Mouse (Mus musculus) midbrain, embryonic 14.5 days (tissue): ENCODE measurements around the gene Cd63. TPM values are rescaled to one million over a fixed set of nuclear protein-coding genes. Genes with fewer than 3 reads are reported as not detected.

Experiments used
- ATAC-seq: fragments of 200-750 bp; cut with Nextera tagmentation; 2 replicates; pipeline ENCODE4 v1.8.0; 2017; ENCODE audit warnings: moderate number of reproducible peaks, moderate library complexity; ENCODE audit not compliant: low FRiP score, low TSS enrichment
- DNase-seq: peaks from one replicate; pipeline ENCODE4 v3.0.0-alpha.2; 2015
- H3K27ac ChIP-seq: fragments of 300-500 bp; sonication (generic); replicated peaks from 2 replicates; pipeline ENCODE4 v1.5.1; 2014; ENCODE audit warnings: mild to moderate bottlenecking, low read depth, low read length, moderate library complexity
- H3K27me3 ChIP-seq: fragments of 300-500 bp; sonication (generic); 2 replicates; pipeline ENCODE4 v1.6.1; 2014; ENCODE audit warnings: low read length, control low read depth, mixed read lengths; ENCODE audit not compliant: control insufficient read depth, insufficient read depth
- H3K36me3 ChIP-seq: fragments of 300-500 bp; sonication (generic); 2 replicates; pipeline ENCODE4 v1.6.1; 2014; ENCODE audit warnings: low read length, control low read depth; ENCODE audit not compliant: control insufficient read depth, insufficient read depth
- H3K4me1 ChIP-seq: fragments of 300-500 bp; sonication (generic); 2 replicates; pipeline ENCODE4 v1.6.1; 2014; ENCODE audit warnings: mild to moderate bottlenecking, antibody characterized with exemption, low read length, control low read depth; ENCODE audit not compliant: control insufficient read depth, insufficient read depth
- H3K4me2 ChIP-seq: fragments of 300-500 bp; sonication (generic); 2 replicates; pipeline ENCODE4 v1.6.1; 2014; ENCODE audit warnings: mild to moderate bottlenecking, low read length, moderate library complexity
- H3K4me3 ChIP-seq: fragments of 300-500 bp; sonication (generic); replicated peaks from 2 replicates; pipeline ENCODE4 v1.5.1; 2014; ENCODE audit warnings: low read depth, low read length
- H3K9ac ChIP-seq: fragments of 300-500 bp; sonication (generic); replicated peaks from 2 replicates; pipeline ENCODE4 v1.6.1; 2014; ENCODE audit warnings: mild to moderate bottlenecking, low read length, moderate library complexity
- H3K9me3 ChIP-seq: fragments of 300-500 bp; sonication (generic); 2 replicates; pipeline ENCODE4 v1.6.1; 2016; ENCODE audit warnings: low read length, control low read depth, mixed read lengths; ENCODE audit not compliant: control insufficient read depth
- WGBS: fragments of 180-500 bp; shearing (Covaris S2); extraction: QIAGEN DNeasy Blood & Tissue Kit; methylation state at CpG from one replicate; pipeline ENCODE4 v1.1.7; 2014; 5-methylcytosine and 5-hydroxymethylcytosine counted together
- polyA plus RNA-seq: library from polyadenylated mRNA; unstranded; fragments of >200 nt; fragmentation: Nextera tagmentation; extraction: Ambion mirVana; gene quantifications from 2 replicates; pipeline ENCODE4 v1.2.1, GENCODE M21; 2014

Gene Cd63
- 120 and 138 TPM in 2 replicates for polyA plus RNA-seq

DNA sequence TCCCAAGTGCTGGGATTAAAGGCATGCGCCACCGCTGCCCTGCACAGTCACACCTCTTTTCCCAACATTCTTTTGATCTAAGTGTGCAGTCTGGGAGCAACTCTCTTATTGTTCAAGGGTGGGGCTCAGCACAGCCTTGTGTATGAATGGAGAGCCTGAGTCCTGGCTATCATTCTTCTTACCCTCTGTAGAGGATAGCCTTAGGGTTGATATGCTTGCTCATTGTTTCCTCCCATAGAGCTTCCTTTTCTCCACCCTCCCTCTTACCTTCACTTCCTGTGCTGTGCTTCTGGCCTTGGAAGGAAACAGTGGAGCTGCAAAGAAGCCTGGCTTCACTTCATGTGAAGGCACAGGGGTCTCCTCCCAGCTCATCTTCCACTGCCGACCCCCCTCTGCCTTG lies at the start of gene Cd63:
Cd63 (plus strand) TSS at position 292 of the 400 bp plus-strand sequence.
- H3K4me2 ChIP-seq: no peak within 1 kb of the TSS
- no peak for ATAC-seq
- WGBS: 85% methylated on average over 3 of the region's 3 CpGs
- no peaks in the 10 kb centered on the region for H3K4me1 ChIP-seq
- no peak within 1 kb of the TSS for H3K27ac ChIP-seq
- H3K27me3 ChIP-seq: peaks cover 11% of the 10 kb centered on the region
- no peak within 1 kb of the TSS for H3K4me3 ChIP-seq
- no peak for DNase-seq
- H3K9me3 ChIP-seq: no peaks in the 10 kb centered on the region
- no peak within 1 kb of the TSS for H3K9ac ChIP-seq
- H3K36me3 ChIP-seq: no peaks in the 10 kb centered on the region

DNA sequence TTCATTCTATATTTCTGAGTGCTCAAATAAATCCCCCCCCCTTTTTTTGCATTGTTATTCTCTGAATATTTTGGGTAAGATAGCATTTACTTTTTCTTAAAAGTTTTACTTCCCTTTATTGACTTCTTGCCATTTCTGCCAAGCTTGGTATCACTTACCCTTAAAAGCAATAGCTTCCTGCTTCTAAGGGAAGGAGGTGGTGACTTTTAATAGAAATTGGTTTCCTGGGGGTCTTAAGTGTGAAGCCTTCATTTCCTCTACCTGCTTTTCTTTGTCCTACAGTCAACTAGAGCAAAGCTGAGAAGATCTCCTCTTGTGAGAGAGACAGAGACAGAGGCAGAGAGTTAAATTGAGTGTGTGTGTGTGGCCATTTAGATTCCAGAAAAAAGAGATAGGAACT lies 39.6 kb upstream of the Cd63 start:
- Histone ChIP-seq H3K27ac (no peak overlapping the region), H3K36me3 (peaks cover 44% of the 10 kb centered on the region), H3K4me2 (no peak overlapping the region), H3K4me1 (no peaks in the 10 kb centered on the region), H3K4me3 (no peak overlapping the region), H3K9ac (no peak overlapping the region), H3K27me3 (no peaks in the 10 kb centered on the region), H3K9me3 (no peaks in the 10 kb centered on the region)
- ATAC-seq (no peak), DNase-seq (no peak)

DNA sequence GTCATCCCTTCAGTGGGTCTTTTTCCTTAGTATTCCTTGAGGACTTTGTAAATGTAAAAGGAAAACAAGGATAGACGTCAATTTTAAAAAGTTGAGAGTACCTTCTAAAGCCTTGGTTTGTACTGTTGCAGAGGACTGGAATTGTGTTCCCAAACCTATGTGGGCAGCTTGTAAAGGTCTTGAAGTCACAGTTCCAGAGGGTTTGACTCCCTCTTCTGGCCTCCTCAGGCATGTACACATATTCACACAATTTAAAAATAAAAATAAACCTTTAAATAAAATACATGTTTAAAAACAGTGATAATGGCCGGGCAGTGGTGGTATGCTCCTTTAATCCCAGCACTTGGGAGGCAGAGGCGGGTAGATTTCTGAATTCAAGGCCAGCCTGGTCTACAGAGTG lies 34.7 kb upstream of the Cd63 start:
- WGBS: 90% methylated on average over 3 of the region's 3 CpGs
- no peaks in the 10 kb centered on the region for H3K27me3 ChIP-seq
- DNase-seq: no peak
- H3K27ac ChIP-seq: no peak overlapping the region
- H3K4me2 ChIP-seq: no peak overlapping the region
- no peaks in the 10 kb centered on the region for H3K9me3 ChIP-seq
- ATAC-seq: no peak
- no peak overlapping the region for H3K4me3 ChIP-seq
- no peaks in the 10 kb centered on the region for H3K4me1 ChIP-seq
- peaks cover 42% of the 10 kb centered on the region for H3K36me3 ChIP-seq
- H3K9ac ChIP-seq: no peak overlapping the region

DNA sequence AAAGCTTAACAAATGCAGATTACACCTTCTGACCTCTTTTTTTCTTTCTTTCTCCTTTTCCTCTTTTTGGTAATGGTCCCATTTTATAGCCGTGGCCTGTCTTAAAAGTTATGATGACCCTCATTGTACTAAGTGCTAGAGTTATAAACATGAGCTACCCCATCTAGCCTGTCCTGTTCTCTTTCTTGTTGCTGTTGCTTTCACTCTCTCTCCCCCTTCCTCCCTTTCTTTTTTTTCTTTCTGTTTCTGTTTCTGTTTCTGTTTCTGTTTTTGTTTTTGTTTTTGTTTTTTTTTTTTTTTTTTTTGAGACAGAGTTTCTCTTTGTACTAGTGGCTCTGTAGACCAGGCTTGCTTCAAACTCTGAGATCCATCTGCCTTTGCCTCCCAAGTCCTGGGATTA lies 34.3 kb upstream of the Cd63 start:
- no peaks in the 10 kb centered on the region for H3K4me1 ChIP-seq
- no peak overlapping the region for H3K4me2 ChIP-seq
- ATAC-seq (no peak), DNase-seq (no peak)
- no peak overlapping the region for H3K4me3 ChIP-seq
- no peaks in the 10 kb centered on the region for H3K9me3 ChIP-seq
- H3K27me3 ChIP-seq: no peaks in the 10 kb centered on the region
- WGBS: 95% methylated on average over 1 of the region's 1 CpGs
- peaks cover 44% of the 10 kb centered on the region for H3K36me3 ChIP-seq
- no peak overlapping the region for H3K9ac ChIP-seq
- H3K27ac ChIP-seq: no peak overlapping the region

DNA sequence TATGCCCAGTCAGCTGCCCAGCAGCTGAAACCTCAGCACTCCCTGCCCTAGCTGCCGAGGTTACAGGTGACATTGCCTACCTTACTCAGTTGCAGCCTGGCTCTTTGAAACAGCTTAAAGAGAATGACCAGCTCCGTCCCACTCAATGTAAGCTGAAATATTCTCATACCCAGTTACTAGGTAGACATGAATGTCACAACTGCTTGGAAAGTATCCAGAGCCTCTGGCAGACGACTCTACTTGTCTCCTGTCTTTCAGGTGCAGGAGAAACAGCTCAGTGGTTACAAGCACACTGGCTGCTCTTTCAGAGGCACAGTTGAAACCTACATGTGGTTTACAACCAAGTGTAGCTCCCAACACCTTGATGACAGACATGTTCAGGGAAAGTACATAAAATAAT lies 30.4 kb upstream of the Cd63 start:
- no peaks in the 10 kb centered on the region for H3K27me3 ChIP-seq
- no peaks in the 10 kb centered on the region for H3K4me1 ChIP-seq
- no peaks in the 10 kb centered on the region for H3K9me3 ChIP-seq
- H3K9ac ChIP-seq: no peak overlapping the region
- peaks cover 58% of the 10 kb centered on the region for H3K36me3 ChIP-seq
- DNase-seq: no peak
- no peak overlapping the region for H3K4me3 ChIP-seq
- no peak overlapping the region for H3K4me2 ChIP-seq
- WGBS: 91% methylated on average over 3 of the region's 3 CpGs
- ATAC-seq: no peak
- H3K27ac ChIP-seq: no peak overlapping the region

DNA sequence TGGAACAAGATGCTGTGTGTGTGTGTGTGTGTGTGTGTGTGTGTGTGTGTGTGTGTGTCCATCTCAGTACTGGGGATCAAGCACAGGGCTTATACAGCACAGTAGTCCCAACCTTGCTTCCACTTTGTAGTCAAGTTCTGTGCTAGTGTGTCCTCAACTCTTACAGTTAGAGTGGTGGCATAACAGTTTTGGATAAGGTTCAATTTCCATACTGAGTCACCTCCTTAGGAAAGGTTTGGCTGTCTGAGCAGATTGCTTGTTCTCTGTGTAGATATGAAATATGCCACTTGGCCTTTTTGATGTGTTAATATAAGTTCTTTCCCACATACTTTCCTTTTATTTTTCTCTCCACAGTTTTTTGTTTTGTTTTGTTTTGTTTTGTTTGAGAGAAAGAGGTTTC lies 22.5 kb upstream of the Cd63 start:
- Histone ChIP-seq H3K4me1 (no peaks in the 10 kb centered on the region), H3K27me3 (no peaks in the 10 kb centered on the region), H3K36me3 (peaks cover 36% of the 10 kb centered on the region), H3K4me3 (no peak overlapping the region), H3K9ac (no peak overlapping the region), H3K9me3 (no peaks in the 10 kb centered on the region), H3K4me2 (no peak overlapping the region), H3K27ac (no peak overlapping the region)
- ATAC-seq (no peak), DNase-seq (no peak)

DNA sequence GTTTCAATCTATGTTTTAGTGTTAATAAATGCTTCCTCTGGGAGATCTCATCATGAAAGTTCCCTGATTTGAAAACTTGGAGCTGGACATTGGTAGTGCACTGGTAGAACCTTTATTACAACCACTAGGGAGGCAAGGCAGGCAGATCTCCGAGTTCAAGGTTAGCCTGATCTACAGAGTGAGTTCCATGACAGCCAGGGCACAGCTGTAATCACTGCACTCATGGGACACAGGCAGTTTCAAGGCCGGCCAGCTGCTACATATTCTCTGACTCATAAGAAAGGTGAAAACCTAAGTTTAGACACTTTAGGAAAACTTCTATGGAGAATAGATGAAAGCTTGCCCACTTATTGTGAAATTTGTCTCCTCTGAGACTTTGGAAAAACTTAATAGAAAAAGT lies 22.0 kb upstream of the Cd63 start:
- H3K9me3 ChIP-seq: no peaks in the 10 kb centered on the region
- peaks cover 36% of the 10 kb centered on the region for H3K36me3 ChIP-seq
- H3K27ac ChIP-seq: no peak overlapping the region
- no peaks in the 10 kb centered on the region for H3K4me1 ChIP-seq
- no peaks in the 10 kb centered on the region for H3K27me3 ChIP-seq
- ATAC-seq (no peak), DNase-seq (no peak)
- H3K4me2 ChIP-seq: no peak overlapping the region
- no peak overlapping the region for H3K9ac ChIP-seq
- no peak overlapping the region for H3K4me3 ChIP-seq
- WGBS: 85% methylated on average over 2 of the region's 2 CpGs

DNA sequence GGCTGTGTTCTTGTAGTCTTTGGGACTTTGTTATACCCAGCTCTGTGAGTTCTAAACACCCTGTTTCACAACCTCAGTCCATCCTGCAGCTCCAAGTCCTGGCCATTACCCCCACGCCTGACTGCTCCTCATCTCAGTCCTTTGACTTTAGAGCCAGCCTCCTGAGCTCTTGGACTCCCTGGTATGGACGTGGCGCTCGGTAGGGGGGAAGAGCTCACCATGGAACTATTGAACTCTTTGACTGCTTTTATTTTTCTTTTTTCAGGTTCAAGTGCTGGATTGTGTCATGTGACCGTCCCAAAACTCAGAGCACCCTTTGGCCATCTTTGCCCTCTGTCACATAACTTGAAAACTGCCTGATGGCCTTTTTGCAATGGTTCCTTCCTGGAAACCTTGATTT lies 18.7 kb upstream of the Cd63 start:
- DNase-seq: no peak

DNA sequence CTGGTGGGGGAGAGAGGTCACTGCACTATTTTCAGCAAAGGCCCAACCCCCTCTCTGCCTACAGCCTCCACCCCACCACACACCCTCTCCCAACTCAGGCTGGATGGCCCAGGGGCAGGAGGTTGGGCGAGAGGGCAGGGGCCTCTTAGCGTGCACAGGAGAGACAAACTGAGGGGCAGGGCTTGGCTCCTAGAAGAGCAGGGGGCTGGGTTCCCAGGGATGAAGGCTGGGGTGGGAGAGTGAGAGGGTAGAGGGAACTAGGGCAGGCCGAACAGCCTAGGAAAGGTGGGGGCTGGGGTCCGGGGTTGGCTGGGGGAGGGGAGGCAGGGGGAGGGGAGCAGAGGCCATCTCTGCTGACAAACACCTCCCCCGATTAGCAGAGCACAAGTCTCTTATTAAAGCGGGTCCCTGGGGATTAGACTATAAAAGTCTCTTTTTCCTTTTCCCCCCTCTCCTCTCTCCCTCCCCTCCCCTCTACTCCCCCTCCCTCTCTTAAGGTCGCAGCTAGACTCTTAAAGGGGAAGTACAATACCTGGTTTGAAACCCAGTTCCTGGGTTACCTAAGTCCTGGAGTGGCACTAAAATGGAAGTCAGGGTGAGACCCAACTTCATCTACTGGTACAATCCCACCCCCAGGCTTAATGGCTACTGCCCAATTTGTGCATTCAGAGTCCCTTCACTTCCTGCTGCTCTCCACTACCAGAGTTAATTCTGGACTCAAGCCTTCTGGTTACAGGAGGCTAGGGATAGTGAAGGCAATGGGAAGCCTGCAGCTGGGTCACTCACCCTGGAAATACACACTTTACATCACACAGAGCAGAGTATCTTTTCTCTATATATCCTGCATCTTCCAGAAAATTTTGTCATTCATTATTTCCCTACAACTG lies 11.6 kb upstream of the Cd63 start:
- Histone ChIP-seq H3K9me3 (no peaks in the 10 kb centered on the region), H3K36me3 (peaks cover 30% of the 10 kb centered on the region), H3K4me3 (peak overlapping the region; percentile 64), H3K27ac (peak overlapping the region; percentile 84), H3K4me2 (peak overlapping the region; percentile 92), H3K4me1 (peaks cover 28% of the 10 kb centered on the region), H3K27me3 (no peaks in the 10 kb centered on the region; the same call in 1 of the 2 replicates), H3K9ac (peak overlapping the region; percentile 46; the same call in 1 of the 2 replicates)
- WGBS: 0% methylated on average over 7 of the region's 7 CpGs
- DNase-seq (peak; percentile 87), ATAC-seq (peak; percentile 32; the same call in 1 of the 2 replicates)

More for the DNA sequence above, 18.7 kb upstream of the Cd63 start:
- Histone ChIP-seq H3K27me3 (no peaks in the 10 kb centered on the region), H3K27ac (no peak overlapping the region), H3K9me3 (no peaks in the 10 kb centered on the region), H3K4me1 (no peaks in the 10 kb centered on the region), H3K4me3 (no peak overlapping the region), H3K4me2 (no peak overlapping the region), H3K9ac (no peak overlapping the region), H3K36me3 (peaks cover 53% of the 10 kb centered on the region)
- no peak for ATAC-seq
- WGBS: 83% methylated on average over 5 of the region's 5 CpGs
